Comparison of ENCODE assay signal across 8 mouse cellular contexts in the genomic region with DNA sequence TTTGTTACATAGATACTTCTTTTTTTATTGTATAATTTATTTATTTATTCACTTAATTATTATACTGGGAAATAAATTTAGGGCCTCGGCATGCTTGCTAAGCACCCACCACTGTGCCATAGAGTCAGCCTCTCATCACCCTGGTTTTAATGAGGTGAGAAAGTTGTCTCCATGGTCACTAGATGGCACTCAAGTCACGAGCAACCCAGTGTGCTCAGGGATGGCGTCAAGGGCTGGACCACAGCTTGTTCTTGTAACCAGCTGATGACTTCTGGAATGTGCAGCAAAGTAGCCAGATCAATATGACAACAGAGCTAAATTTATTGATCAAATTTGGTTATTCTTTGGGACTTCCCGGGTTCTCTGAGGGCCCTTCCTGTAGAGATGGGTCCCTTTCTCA.
DNase-seq lines count a peak whose midpoint lies in the region; ATAC-seq lines count a peak whose summit lies in the region.

No protein-coding gene starts in this region.

- no peak overlapping the region for H3K9ac ChIP-seq in neural tube, embryonic 15.5 days (replicated peaks)

- H3K4me2 ChIP-seq in neural tube, embryonic 15.5 days: no peak overlapping the region

- H3K4me1 ChIP-seq in hindbrain, embryonic 10.5 days (replicated peaks): peaks cover 5% of the 10 kb centered on the region
- H3K4me1 ChIP-seq in neural tube, embryonic 15.5 days: peaks cover 2% of the 10 kb centered on the region; the same call in 1 of the 2 replicates

- H3K27ac ChIP-seq in hindbrain, embryonic 10.5 days: no peak overlapping the region
- no peak overlapping the region for H3K27ac ChIP-seq in neural tube, embryonic 15.5 days (replicated peaks)

- peak; percentile 18 for DNase-seq in cerebellum, adult 11 months
- peak; percentile 7 to 16 for DNase-seq in urinary bladder, postnatal 36 days (ENCODE audit: low spot score in 2 of 2)
- DNase-seq in urinary bladder, adult 18-20 months (ENCODE audit: low spot score in 2 of 2): no peak
- peak; percentile 64 for DNase-seq in hindbrain, embryonic 10.5 days (ENCODE audit: low spot score)
- peak; percentile 59 for DNase-seq in left cerebral cortex, postnatal 4 days
- no peak for DNase-seq in spleen, adult 12 weeks (ENCODE audit: low spot score)

- no peak; the same call in 1 of the 2 replicates for ATAC-seq in cerebellum, adult (ENCODE audit: insufficient number of reproducible peaks, low FRiP score, low TSS enrichment)
- peak; percentile 75 for ATAC-seq in neural tube, embryonic 15.5 days (ENCODE audit: low FRiP score)

- 28% methylated on average over 4 of the region's 4 CpGs for whole genome bisulfite sequencing in hindbrain, embryonic 10.5 days
- 21% methylated on average over 4 of the region's 4 CpGs for WGBS in neural tube, embryonic 15.5 days

- H3K36me3 ChIP-seq in hindbrain, embryonic 10.5 days: no peaks in the 10 kb centered on the region
- no peaks in the 10 kb centered on the region for H3K36me3 ChIP-seq in neural tube, embryonic 15.5 days

- H3K9me3 ChIP-seq in hindbrain, embryonic 10.5 days: peaks cover 3% of the 10 kb centered on the region; the same call in 1 of the 2 replicates
- no peaks in the 10 kb centered on the region for H3K9me3 ChIP-seq in neural tube, embryonic 15.5 days (replicated peaks)

- intact Hi-C loops in left cerebral cortex, postnatal 4 days (cut with DNase I): loop anchor here (5.0 to 10.0 kb wide), 3 partner anchors 221 to 1039 kb away; no protein-coding TSS in a partner anchor

- H3K4me3 ChIP-seq in hindbrain, embryonic 10.5 days: no peak overlapping the region
- H3K4me3 ChIP-seq in neural tube, embryonic 15.5 days (replicated peaks): no peak overlapping the region

- H3K27me3 ChIP-seq in hindbrain, embryonic 10.5 days (ENCODE audit: insufficient read depth, poor library complexity, severe bottlenecking): no peaks in the 10 kb centered on the region; the same call in 1 of the 2 replicates
- peaks cover 11% of the 10 kb centered on the region; the same call in 1 of the 2 replicates for H3K27me3 ChIP-seq in neural tube, embryonic 15.5 days (replicated peaks)

Comparison
In these comparisons a context has a peak if more than half of its experiments do, and no peak if none do; other contexts are left out.
1. DNase-seq: peak in cerebellum, adult 11 months (single experiment), urinary bladder, postnatal 36 days (2 of 2), hindbrain, embryonic 10.5 days (single experiment) and left cerebral cortex, postnatal 4 days (single experiment); none in urinary bladder, adult 18-20 months (0 of 2) and spleen, adult 12 weeks (single experiment).